Mouse (Mus musculus) thymus, adult 2 months (tissue): ENCODE results near the gene Smyd5.
"Not testable (repeated sequence)": the region's sequence is repeated elsewhere in the genome, so short reads cannot be mapped to it uniquely, and the experiment has no call there.

Experiments
- CTCF ChIP-seq: fragments of 200-500 bp; IDR thresholded peaks from 2 replicates; pipeline ENCODE4 v1.5.1; 2012; ENCODE audit warnings: mild to moderate bottlenecking, control low read depth, low read length, moderate library complexity, borderline replicate concordance; ENCODE audit not compliant: control insufficient read depth, poor library complexity, insufficient read depth; ENCODE audit errors: extremely low read depth
- POLR2A ChIP-seq: fragments of 200-500 bp; IDR thresholded peaks from 2 replicates; pipeline ENCODE4 v1.6.1; 2012; ENCODE audit warnings: mild to moderate bottlenecking, low read length, control low read depth, moderate library complexity; ENCODE audit not compliant: control insufficient read depth, poor library complexity, insufficient read depth; ENCODE audit errors: extremely low read depth

DNA sequence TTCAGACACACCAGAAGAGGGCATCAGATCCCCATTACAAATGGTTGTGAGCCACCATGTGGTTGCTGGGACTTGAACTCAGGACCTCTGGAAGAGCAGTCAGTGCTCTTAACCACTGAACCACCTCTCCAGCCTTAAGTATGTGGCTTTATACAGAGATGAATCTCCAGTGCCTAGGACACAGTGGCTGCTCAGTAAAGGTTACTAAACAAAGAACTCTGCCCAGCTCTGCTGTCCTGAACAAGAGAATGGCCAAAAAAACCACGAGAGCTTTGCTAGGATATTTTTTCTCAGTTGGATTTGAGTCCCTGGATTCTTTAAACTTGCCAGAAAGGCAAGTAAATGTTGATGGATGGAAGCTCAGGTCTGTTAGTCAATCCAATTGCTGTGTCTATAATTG, 18.4 kb downstream of the Smyd5 start:
- TF ChIP-seq POLR2A, CTCF: not testable (repeated sequence)
